Mouse (Mus musculus) thymus, postnatal 14 days (tissue): ENCODE measurements around the gene Entpd1.

ENCODE experiments used
- DNase-seq: peaks from one replicate; pipeline ENCODE4 v3.0.0; 2021

Gene Entpd1

GRCm38 (mm10) chr19:40728732-40729420 lies 116.7 kb downstream of the Entpd1 start:
- no peak for DNase-seq

GRCm38 (mm10) chr19:40733409-40733808 lies 121.2 kb downstream of the Entpd1 start:
- no peak for DNase-seq

- DNase-seq = no peak
These were observed 121.7 kb downstream of the Entpd1 start for GRCm38 (mm10) chr19:40733849-40734248.

GRCm38 (mm10) chr19:40736680-40737512 lies 124.7 kb downstream of the Entpd1 start:
- DNase-seq = peak; percentile 72

GRCm38 (mm10) chr19:40737613-40738012 lies 125.4 kb downstream of the Entpd1 start:
- DNase-seq = no peak

GRCm38 (mm10) chr19:40738683-40739324 lies 126.6 kb downstream of the Entpd1 start:
- no peak for DNase-seq

- DNase-seq = no peak
These were observed 134.4 kb downstream of the Entpd1 start for GRCm38 (mm10) chr19:40746603-40747002.

- DNase-seq = no peak
These were observed 136.4 kb downstream of the Entpd1 start, which contains the start of gene Cc2d2b for GRCm38 (mm10) chr19:40748559-40748958. TSS of gene Cc2d2b (plus strand) at chr19:40748753.

GRCm38 (mm10) chr19:40754311-40754710 lies 142.1 kb downstream of the Entpd1 start:
- peak; percentile 82 for DNase-seq

- DNase-seq = no peak
These were observed 147.9 kb downstream of the Entpd1 start for GRCm38 (mm10) chr19:40760071-40760470.

- peak; percentile 44 for DNase-seq
These were observed 150.0 kb downstream of the Entpd1 start for GRCm38 (mm10) chr19:40762023-40762759.

GRCm38 (mm10) chr19:40767189-40767588 lies 155.0 kb downstream of the Entpd1 start:
- DNase-seq = no peak

- no peak for DNase-seq
These were observed 157.2 kb downstream of the Entpd1 start for GRCm38 (mm10) chr19:40769341-40769770.

- no peak for DNase-seq
These were observed 176.0 kb downstream of the Entpd1 start for GRCm38 (mm10) chr19:40788004-40788714.

GRCm38 (mm10) chr19:40788715-40789084 lies 176.5 kb downstream of the Entpd1 start:
- DNase-seq = no peak
